Mouse (Mus musculus) liver, postnatal 0 days (tissue): ENCODE measurements around the gene Ciao2a. TPM values are rescaled to one million over a fixed set of nuclear protein-coding genes. Genes with fewer than 3 reads are reported as not detected.

Source experiments
- ATAC-seq: fragments of 200-750 bp; cut with Nextera tagmentation; 2 replicates; pipeline ENCODE4 v1.8.0; 2017; ENCODE audit warnings: mild to moderate bottlenecking, moderate library complexity
- DNase-seq: peaks from one replicate; pipeline ENCODE4 v3.0.0-alpha.2; 2016
- H3K27ac ChIP-seq: fragments of 300-500 bp; sonication (generic); 2 replicates; pipeline ENCODE4 v1.5.1; 2014; ENCODE audit warnings: antibody characterized with exemption, moderate library complexity, mild to moderate bottlenecking, low read depth
- H3K27me3 ChIP-seq: fragments of 300-500 bp; sonication (generic); 2 replicates; pipeline ENCODE4 v1.6.1; 2014; ENCODE audit warnings: low read length, control low read depth, mixed read lengths; ENCODE audit not compliant: insufficient read depth
- H3K36me3 ChIP-seq: fragments of 300-500 bp; sonication (generic); replicated peaks from 2 replicates; pipeline ENCODE4 v1.6.1; 2014; ENCODE audit warnings: mild to moderate bottlenecking, control low read depth, low read length, moderate library complexity, mixed read lengths; ENCODE audit not compliant: insufficient read depth
- H3K4me1 ChIP-seq: fragments of 300-500 bp; sonication (generic); 2 replicates; pipeline ENCODE4 v1.6.1; 2014; ENCODE audit warnings: antibody characterized with exemption, mild to moderate bottlenecking, control low read depth; ENCODE audit not compliant: insufficient read depth
- H3K4me2 ChIP-seq: fragments of 300-500 bp; sonication (generic); 2 replicates; pipeline ENCODE4 v1.6.1; 2014; ENCODE audit warnings: low read depth, mild to moderate bottlenecking, low read length, moderate library complexity, mixed read lengths
- H3K4me3 ChIP-seq: fragments of 300-500 bp; sonication (generic); 2 replicates; pipeline ENCODE4 v1.5.1; 2014; ENCODE audit warnings: low read depth, low read length
- H3K9ac ChIP-seq: fragments of 300-500 bp; sonication (generic); replicated peaks from 2 replicates; pipeline ENCODE4 v1.6.1; 2014; ENCODE audit warnings: mild to moderate bottlenecking, moderate library complexity
- H3K9me3 ChIP-seq: fragments of 300-500 bp; sonication (generic); 2 replicates; pipeline ENCODE4 v1.6.1; 2016; ENCODE audit warnings: mild to moderate bottlenecking, control low read depth, low read length, mixed read lengths
- CTCF ChIP-seq: sonication (generic); IDR thresholded peaks from 2 replicates; pipeline ENCODE4 v1.5.1; 2016; ENCODE audit warnings: antibody characterized with exemption, low read depth
- EP300 ChIP-seq: IDR thresholded peaks from 2 replicates; pipeline ENCODE4 v1.6.1; 2016; ENCODE audit warnings: antibody characterized with exemption, low read depth, mild to moderate bottlenecking
- WGBS: fragments of 180-500 bp; shearing (Covaris S2); extraction: QIAGEN DNeasy Blood & Tissue Kit; methylation state at CpG from one replicate; pipeline ENCODE4 v1.1.7; 2014; ENCODE audit not compliant: insufficient replicate concordance; 5-methylcytosine and 5-hydroxymethylcytosine counted together
- polyA plus RNA-seq: library from polyadenylated mRNA; unstranded; fragments of >200 nt; fragmentation: Nextera tagmentation; extraction: Ambion mirVana; gene quantifications from 2 replicates; pipeline ENCODE4 v1.2.1, GENCODE M21; 2015

The Ciao2a gene
- polyA plus RNA-seq, 1 experiment from 2014 or later = 133 TPM

- H3K36me3 ChIP-seq = no peaks in the 10 kb centered on the region; the same call in 1 of the 2 replicates
- H3K27ac ChIP-seq = peak overlapping the region; percentile 95
- DNase-seq (no peak), ATAC-seq (no peak)
- H3K9ac ChIP-seq = peak overlapping the region; percentile 53; the same call in 1 of the 2 replicates
- no peak for TF ChIP-seq EP300
- no peak for TF ChIP-seq CTCF
- peak overlapping the region; percentile 59 for H3K4me2 ChIP-seq
- no peaks in the 10 kb centered on the region for H3K27me3 ChIP-seq
- peaks cover 94% of the 10 kb centered on the region for H3K4me1 ChIP-seq
- no peak overlapping the region for H3K4me3 ChIP-seq
- 62% methylated on average over 3 of the region's 3 CpGs for WGBS
- no peaks in the 10 kb centered on the region for H3K9me3 ChIP-seq
Observed at GRCm38 (mm10) chr9:66183023-66183422, 56.6 kb downstream of the Ciao2a start.

GRCm38 (mm10) chr9:66184572-66184971 is 58.2 kb downstream of the Ciao2a start:
- no peak overlapping the region for H3K4me3 ChIP-seq
- ATAC-seq (no peak), DNase-seq (no peak)
- H3K4me1 ChIP-seq = peaks cover 81% of the 10 kb centered on the region
- no peaks in the 10 kb centered on the region for H3K9me3 ChIP-seq
- H3K27me3 ChIP-seq = no peaks in the 10 kb centered on the region
- H3K36me3 ChIP-seq = no peaks in the 10 kb centered on the region
- WGBS = 85% methylated on average over 5 of the region's 5 CpGs
- TF ChIP-seq EP300 (no peak), CTCF (no peak)
- peak overlapping the region; percentile 66 for H3K27ac ChIP-seq
- H3K4me2 ChIP-seq = no peak overlapping the region
- H3K9ac ChIP-seq = 0 out of 2 replicates have a peak overlapping the region, but pooled peaks have one; percentile 22

- Histone ChIP-seq H3K36me3 (no peaks in the 10 kb centered on the region), H3K9ac (peak overlapping the region; percentile 21; the same call in 1 of the 2 replicates), H3K4me3 (no peak overlapping the region), H3K4me2 (peak overlapping the region; percentile 35), H3K9me3 (no peaks in the 10 kb centered on the region), H3K27me3 (no peaks in the 10 kb centered on the region), H3K4me1 (peaks cover 63% of the 10 kb centered on the region), H3K27ac (peak overlapping the region; percentile 78)
- DNase-seq (peak; percentile 53), ATAC-seq (peak; percentile 7)
- TF ChIP-seq EP300 (no peak), CTCF (no peak)
- WGBS = 17% methylated on average over 6 of the region's 6 CpGs
Observed at GRCm38 (mm10) chr9:66186426-66186825, 60.0 kb downstream of the Ciao2a start.

Other genes with a start within 250 kb of the Ciao2a start
- gene Pclaf, start 236.4 kb upstream of the Ciao2a start, polyA plus RNA-seq = 55.8 and 61.7 TPM in 2 replicates
- gene Trip4, start 217.8 kb upstream of the Ciao2a start, polyA plus RNA-seq = 6.8 and 8.7 TPM in 2 replicates
- gene Csnk1g1, start 217.7 kb upstream of the Ciao2a start, polyA plus RNA-seq = 1.9 and 2.0 TPM in 2 replicates
- 368 and 376 TPM in 2 replicates for gene Ppib, start 66.4 kb upstream of the Ciao2a start, polyA plus RNA-seq
- 13.4 and 13.7 TPM in 2 replicates for gene Snx22, start 56.9 kb upstream of the Ciao2a start, polyA plus RNA-seq
- 30.4 and 34.5 TPM in 2 replicates for gene Snx1, start within 50 bp of the Ciao2a start, polyA plus RNA-seq
- 21.6 and 23.4 TPM in 2 replicates for gene Dapk2, start 31.6 kb downstream of the Ciao2a start, polyA plus RNA-seq
- gene Herc1, start 223.8 kb downstream of the Ciao2a start, polyA plus RNA-seq = 11.9 and 13.9 TPM in 2 replicates